13 mouse cellular contexts compared by ENCODE assay signal in genomic region chr6:31599863-31600262, GRCm38 (mm10). TPM values are rescaled to one million over a fixed set of nuclear protein-coding genes. Genes with fewer than 3 reads are reported as not detected.
DNase-seq lines count a peak whose midpoint lies in the region; ATAC-seq and TF ChIP-seq lines count a peak whose summit lies in the region.
"Had no signal": no experiment of that assay in that cellular context is flagged by ENCODE, and none has a peak within 500 bp of the region (broad histone marks: within the 10 kb centered on the region; RNA-seq: fewer than 3 reads in every experiment).

No protein-coding gene starts in this region.

- H3K4me2 ChIP-seq in forebrain, embryonic 12.5 days, result no peak overlapping the region
- no peak overlapping the region for H3K4me2 ChIP-seq in forebrain, embryonic 16.5 days (ENCODE audit: low read length)
- no peak overlapping the region for H3K4me2 ChIP-seq in midbrain, embryonic 16.5 days (ENCODE audit: low read length)
- H3K4me2 ChIP-seq in neural tube, embryonic 14.5 days (ENCODE audit: low read depth, low read length), result no peak overlapping the region
- H3K4me2 ChIP-seq: heart, embryonic 13.5 days; limb, embryonic 12.5 days; midbrain, embryonic 11.5 days had no signal

- H3K27ac ChIP-seq in forebrain, embryonic 12.5 days, result peak overlapping the region; percentile 54; the same call in 1 of the 2 replicates
- no peak overlapping the region for H3K27ac ChIP-seq in forebrain, embryonic 16.5 days (ENCODE audit: low read length)
- peak overlapping the region; percentile 35 for H3K27ac ChIP-seq in kidney, adult 2 months (ENCODE audit: insufficient read depth, low read depth, low read length)
- peak overlapping the region; percentile 90 for H3K27ac ChIP-seq in midbrain, embryonic 10.5 days (replicated peaks)
- H3K27ac ChIP-seq in midbrain, embryonic 16.5 days (ENCODE audit: low read length), result no peak overlapping the region
- peak overlapping the region; percentile 52; the same call in 1 of the 2 replicates for H3K27ac ChIP-seq in neural tube, embryonic 14.5 days (ENCODE audit: low read depth, low read length)
- H3K27ac ChIP-seq: heart, embryonic 13.5 days; limb, embryonic 12.5 days had no signal

- H3K9ac ChIP-seq in forebrain, embryonic 12.5 days, result no peak overlapping the region
- H3K9ac ChIP-seq in forebrain, embryonic 16.5 days (replicated peaks; ENCODE audit: low read depth, low read length), result no peak overlapping the region
- no peak overlapping the region for H3K9ac ChIP-seq in midbrain, embryonic 16.5 days (ENCODE audit: low read depth, low read length)
- no peak overlapping the region for H3K9ac ChIP-seq in neural tube, embryonic 14.5 days (replicated peaks; ENCODE audit: low read depth, low read length)
- H3K9ac ChIP-seq: heart, embryonic 13.5 days; limb, embryonic 12.5 days had no signal

- no peak for TF ChIP-seq POLR2A in kidney, adult 2 months (IDR thresholded peaks at IDR 0.05; ENCODE audit: low read depth, low read length)

- ATAC-seq in forebrain, embryonic 12.5 days (ENCODE audit: low FRiP score), result no peak
- ATAC-seq in forebrain, embryonic 16.5 days, result no peak
- ATAC-seq in midbrain, embryonic 16.5 days, result no peak
- ATAC-seq in neural tube, embryonic 14.5 days (ENCODE audit: low read depth), result peak; percentile 42; the same call in 1 of the 2 replicates
- no peak for ATAC-seq in megakaryocyte, adult 5-6 weeks (ENCODE audit: poor library complexity, severe bottlenecking)

- no peaks in the 10 kb centered on the region for H3K9me3 ChIP-seq in forebrain, embryonic 12.5 days
- no peaks in the 10 kb centered on the region for H3K9me3 ChIP-seq in forebrain, embryonic 16.5 days (ENCODE audit: control insufficient read depth, low read length)
- H3K9me3 ChIP-seq in midbrain, embryonic 10.5 days (replicated peaks), result no peaks in the 10 kb centered on the region
- H3K9me3 ChIP-seq in midbrain, embryonic 16.5 days (replicated peaks; ENCODE audit: control insufficient read depth, low read length, poor library complexity, severe bottlenecking), result no peaks in the 10 kb centered on the region
- H3K9me3 ChIP-seq in neural tube, embryonic 14.5 days (ENCODE audit: control insufficient read depth, low read length), result no peaks in the 10 kb centered on the region
- H3K9me3 ChIP-seq: limb, embryonic 12.5 days had no signal

- 50% methylated on average over 3 of the region's 3 CpGs for WGBS in forebrain, embryonic 12.5 days
- WGBS in forebrain, embryonic 16.5 days, result 36% methylated on average over 3 of the region's 3 CpGs
- WGBS in kidney, adult 2 months, result 29% methylated on average over 3 of the region's 3 CpGs
- WGBS in midbrain, embryonic 10.5 days, result 30% methylated on average over 3 of the region's 3 CpGs
- WGBS in midbrain, embryonic 16.5 days, result 27% methylated on average over 3 of the region's 3 CpGs
- 6% methylated on average over 3 of the region's 3 CpGs for WGBS in neural tube, embryonic 14.5 days

- no peak overlapping the region for H3K4me3 ChIP-seq in forebrain, embryonic 12.5 days (replicated peaks)
- H3K4me3 ChIP-seq in forebrain, embryonic 16.5 days (replicated peaks; ENCODE audit: low read length), result no peak overlapping the region
- no peak overlapping the region for H3K4me3 ChIP-seq in kidney, adult 2 months (ENCODE audit: insufficient read depth, low read depth, low read length)
- H3K4me3 ChIP-seq in midbrain, embryonic 10.5 days, result no peak overlapping the region
- no peak overlapping the region for H3K4me3 ChIP-seq in midbrain, embryonic 16.5 days (ENCODE audit: low read depth, low read length)
- H3K4me3 ChIP-seq in neural tube, embryonic 14.5 days (ENCODE audit: low read depth, low read length), result no peak overlapping the region
- H3K4me3 ChIP-seq: heart, embryonic 13.5 days; limb, embryonic 12.5 days had no signal

- H3K27me3 ChIP-seq in forebrain, embryonic 12.5 days, result no peaks in the 10 kb centered on the region
- H3K27me3 ChIP-seq in forebrain, embryonic 16.5 days (replicated peaks; ENCODE audit: control insufficient read depth, insufficient read depth, low read length), result no peaks in the 10 kb centered on the region
- H3K27me3 ChIP-seq in kidney, adult 2 months (replicated peaks; ENCODE audit: control insufficient read depth, insufficient read depth, low read length), result no peaks in the 10 kb centered on the region
- no peaks in the 10 kb centered on the region for H3K27me3 ChIP-seq in midbrain, embryonic 10.5 days (ENCODE audit: low read depth, poor library complexity, severe bottlenecking)
- no peaks in the 10 kb centered on the region for H3K27me3 ChIP-seq in midbrain, embryonic 16.5 days (ENCODE audit: control insufficient read depth, insufficient read depth, low read depth, low read length)
- no peaks in the 10 kb centered on the region for H3K27me3 ChIP-seq in neural tube, embryonic 14.5 days (ENCODE audit: control insufficient read depth, insufficient read depth, low read length)
- H3K27me3 ChIP-seq: heart, embryonic 13.5 days; limb, embryonic 12.5 days had no signal

- peak; percentile 53 for DNase-seq in kidney, adult 2 months
- DNase-seq in kidney, adult 9 months, result no peak
- no peak for DNase-seq in midbrain, embryonic 10.5 days (ENCODE audit: low spot score)
- DNase-seq: adrenal gland, adult 2 months; layer of hippocampus, postnatal 36 days had no signal

- H3K36me3 ChIP-seq in forebrain, embryonic 12.5 days (replicated peaks), result no peaks in the 10 kb centered on the region
- no peaks in the 10 kb centered on the region for H3K36me3 ChIP-seq in forebrain, embryonic 16.5 days (ENCODE audit: control insufficient read depth, insufficient read depth)
- no peaks in the 10 kb centered on the region for H3K36me3 ChIP-seq in kidney, adult 2 months (ENCODE audit: control insufficient read depth, insufficient read depth, low read length)
- no peaks in the 10 kb centered on the region for H3K36me3 ChIP-seq in midbrain, embryonic 10.5 days
- H3K36me3 ChIP-seq in midbrain, embryonic 16.5 days (ENCODE audit: control insufficient read depth, insufficient read depth, low read length), result no peaks in the 10 kb centered on the region
- H3K36me3 ChIP-seq in neural tube, embryonic 14.5 days (ENCODE audit: control insufficient read depth, insufficient read depth, low read length), result no peaks in the 10 kb centered on the region
- H3K36me3 ChIP-seq: heart, embryonic 13.5 days; limb, embryonic 12.5 days had no signal

- no peak for TF ChIP-seq CTCF in kidney, adult 2 months (conservative IDR thresholded peaks at IDR 0.05; ENCODE audit: insufficient read depth, insufficient read length, low read depth, low read length)

- H3K4me1 ChIP-seq in forebrain, embryonic 12.5 days, result peaks cover 44% of the 10 kb centered on the region
- H3K4me1 ChIP-seq in forebrain, embryonic 16.5 days (replicated peaks; ENCODE audit: control insufficient read depth, insufficient read depth, low read length), result peaks cover 26% of the 10 kb centered on the region
- no peaks in the 10 kb centered on the region for H3K4me1 ChIP-seq in kidney, adult 2 months (ENCODE audit: control insufficient read depth, insufficient read depth, low read length)
- H3K4me1 ChIP-seq in midbrain, embryonic 10.5 days, result peaks cover 62% of the 10 kb centered on the region
- H3K4me1 ChIP-seq in midbrain, embryonic 16.5 days (ENCODE audit: control insufficient read depth, insufficient read depth, low read length), result peaks cover 17% of the 10 kb centered on the region
- peaks cover 14% of the 10 kb centered on the region for H3K4me1 ChIP-seq in neural tube, embryonic 14.5 days (ENCODE audit: control insufficient read depth, insufficient read depth, low read length)

RNA-seq across cellular contexts. Expression of gene Podxl, which starts 36.1 kb away (rescaled TPM):
- polyA plus RNA-seq in forebrain, embryonic 12.5 days (2016; fragmentation: Nextera tagmentation; extraction: Ambion mirVana), result 20.1 and 21.1 TPM in 2 replicates
- polyA plus RNA-seq in forebrain, embryonic 16.5 days (2015; fragmentation: Nextera tagmentation; extraction: Ambion mirVana), result 11.4 and 12.5 TPM in 2 replicates
- polyA plus RNA-seq in kidney, adult 2 months (2012; rRNA removed), result 137 and 149 TPM in 2 replicates
- polyA plus RNA-seq in midbrain, embryonic 10.5 days (2016; fragmentation: Nextera tagmentation; extraction: Ambion mirVana), result 19.7 and 22.4 TPM in 2 replicates
- polyA plus RNA-seq in midbrain, embryonic 16.5 days (2015; fragmentation: Nextera tagmentation; extraction: Ambion mirVana), result 8.5 and 11.1 TPM in 2 replicates
- polyA plus RNA-seq in neural tube, embryonic 14.5 days (2014; fragmentation: Nextera tagmentation; extraction: Ambion mirVana), result 7.1 and 9.0 TPM in 2 replicates
- not detected in 2 replicates for total RNA-seq in megakaryocyte, adult 5-6 weeks (2015)
- not detected in 2 replicates for total RNA-seq in megakaryocyte, adult 5-6 weeks (2017)

Comparison
In these comparisons a context has a peak if more than half of its experiments do, and no peak if none do; other contexts are left out.
1. H3K27ac ChIP-seq: peak in forebrain, embryonic 12.5 days (single experiment), kidney, adult 2 months (single experiment), midbrain, embryonic 10.5 days (single experiment) and neural tube, embryonic 14.5 days (single experiment); none in forebrain, embryonic 16.5 days (single experiment) and midbrain, embryonic 16.5 days (single experiment).